Mouse (Mus musculus) A20 (cell line): ENCODE measurements around the gene Nudt11.
"Not testable (repeated sequence)": the region's sequence is repeated elsewhere in the genome, so short reads cannot be mapped to it uniquely, and the experiment has no call there.

Source experiments
- DNase-seq: peaks from one replicate; pipeline ENCODE4 v3.0.0-alpha.2; 2011; ENCODE audit warnings: low read depth, low spot score

The Nudt11 gene

DNA sequence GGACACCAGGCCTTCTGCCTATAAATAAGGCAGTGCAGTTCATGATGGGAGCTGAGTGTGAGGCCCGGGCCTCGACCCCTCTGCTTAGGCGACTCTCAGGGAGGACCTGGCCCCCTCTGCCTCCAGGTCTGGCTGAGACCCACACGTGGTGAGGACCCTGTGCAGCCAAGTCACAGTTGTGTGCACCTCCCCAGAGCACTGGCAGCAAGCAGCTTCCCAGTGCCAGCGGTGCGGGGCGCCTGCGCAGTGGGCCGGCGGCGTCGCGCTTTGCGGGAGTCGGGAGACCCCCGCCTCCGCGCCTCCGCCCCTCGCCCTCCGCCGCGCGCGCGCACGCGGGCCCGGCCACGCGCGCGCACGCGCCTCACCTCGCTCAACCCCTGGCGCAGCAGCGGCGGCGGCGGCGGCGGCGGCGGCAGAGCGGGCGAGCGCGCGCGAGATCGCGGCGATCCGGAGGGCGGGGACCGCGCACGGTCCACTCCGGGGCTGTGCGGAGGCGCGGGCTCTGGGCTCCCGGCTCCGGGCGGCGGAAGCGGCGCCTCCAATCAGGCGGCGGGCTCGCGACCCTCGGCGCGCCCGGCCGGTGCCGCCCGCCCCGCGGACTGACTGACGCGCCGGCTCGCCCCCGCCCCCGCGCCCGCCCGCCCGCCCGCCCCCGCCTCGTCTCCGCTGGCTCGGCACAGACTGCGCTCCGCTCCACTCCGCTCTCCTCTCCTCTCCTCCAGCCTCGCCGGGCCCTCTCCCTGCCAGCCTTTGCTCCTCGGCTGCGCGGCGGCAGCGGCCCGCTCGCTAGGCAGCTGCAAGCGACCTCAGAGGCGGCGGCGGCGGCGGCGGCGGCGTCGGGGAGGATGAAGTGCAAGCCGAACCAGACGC is at the start of gene Nudt11:
Gene Nudt11, plus strand, starts transcription at position 388 of the 870 bp plus-strand sequence.
- DNase-seq = not testable (repeated sequence)

DNA sequence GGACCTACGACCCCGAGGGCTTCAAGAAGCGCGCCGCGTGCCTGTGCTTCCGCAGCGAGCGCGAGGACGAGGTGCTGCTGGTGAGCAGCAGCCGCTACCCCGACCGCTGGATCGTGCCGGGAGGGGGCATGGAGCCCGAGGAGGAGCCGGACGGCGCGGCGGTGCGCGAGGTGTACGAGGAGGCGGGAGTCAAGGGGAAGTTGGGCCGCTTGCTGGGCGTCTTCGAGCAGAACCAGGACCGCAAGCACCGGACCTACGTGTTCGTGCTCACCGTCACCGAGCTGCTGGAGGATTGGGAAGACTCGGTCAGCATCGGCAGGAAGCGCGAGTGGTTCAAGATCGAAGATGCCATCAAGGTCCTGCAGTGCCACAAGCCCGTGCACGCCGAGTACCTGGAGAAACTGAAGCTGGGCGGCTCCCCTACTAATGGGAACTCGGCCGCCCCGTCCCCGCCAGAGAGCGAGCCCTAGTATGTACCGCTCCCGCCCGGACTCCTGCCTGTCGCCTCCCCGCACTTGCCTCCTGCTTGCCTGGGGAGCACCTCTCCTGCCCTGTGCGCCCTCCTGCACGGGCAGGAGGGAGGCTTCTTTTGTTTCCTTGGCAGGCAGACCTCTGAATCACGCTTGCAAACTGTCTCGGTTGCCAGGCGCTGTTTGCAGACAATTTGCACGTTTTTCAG is 822 bp downstream of the Nudt11 start:
- not testable (repeated sequence) for DNase-seq

DNA sequence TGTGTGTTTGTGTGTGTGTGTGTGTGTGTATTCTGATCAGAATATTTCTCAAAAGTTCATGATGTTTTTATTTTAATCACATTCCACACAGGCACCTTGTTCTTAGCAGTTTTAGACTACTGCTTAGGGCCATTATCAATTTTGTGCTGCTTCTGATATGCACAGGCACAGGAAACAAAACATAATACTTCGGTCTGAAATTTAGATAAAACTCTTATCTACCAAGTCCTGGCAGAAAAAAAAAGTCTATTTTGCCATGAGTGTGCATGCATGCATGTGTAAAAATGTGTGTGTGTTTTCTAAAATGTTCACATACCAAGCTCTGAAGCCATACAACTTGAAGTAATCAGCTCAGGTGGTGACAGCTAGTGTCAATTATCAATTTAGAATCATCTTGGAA is 14.3 kb downstream of the Nudt11 start:
- DNase-seq = no peak

GRCm38 (mm10) chrX:6082954-6083680 is 35.9 kb downstream of the Nudt11 start, which contains the start of gene AU022751:
Gene AU022751 (minus strand): TSS chrX:6083419.
- DNase-seq = no peak

- DNase-seq = no peak
Observed at GRCm38 (mm10) chrX:6091547-6091946, 44.3 kb downstream of the Nudt11 start.

DNA sequence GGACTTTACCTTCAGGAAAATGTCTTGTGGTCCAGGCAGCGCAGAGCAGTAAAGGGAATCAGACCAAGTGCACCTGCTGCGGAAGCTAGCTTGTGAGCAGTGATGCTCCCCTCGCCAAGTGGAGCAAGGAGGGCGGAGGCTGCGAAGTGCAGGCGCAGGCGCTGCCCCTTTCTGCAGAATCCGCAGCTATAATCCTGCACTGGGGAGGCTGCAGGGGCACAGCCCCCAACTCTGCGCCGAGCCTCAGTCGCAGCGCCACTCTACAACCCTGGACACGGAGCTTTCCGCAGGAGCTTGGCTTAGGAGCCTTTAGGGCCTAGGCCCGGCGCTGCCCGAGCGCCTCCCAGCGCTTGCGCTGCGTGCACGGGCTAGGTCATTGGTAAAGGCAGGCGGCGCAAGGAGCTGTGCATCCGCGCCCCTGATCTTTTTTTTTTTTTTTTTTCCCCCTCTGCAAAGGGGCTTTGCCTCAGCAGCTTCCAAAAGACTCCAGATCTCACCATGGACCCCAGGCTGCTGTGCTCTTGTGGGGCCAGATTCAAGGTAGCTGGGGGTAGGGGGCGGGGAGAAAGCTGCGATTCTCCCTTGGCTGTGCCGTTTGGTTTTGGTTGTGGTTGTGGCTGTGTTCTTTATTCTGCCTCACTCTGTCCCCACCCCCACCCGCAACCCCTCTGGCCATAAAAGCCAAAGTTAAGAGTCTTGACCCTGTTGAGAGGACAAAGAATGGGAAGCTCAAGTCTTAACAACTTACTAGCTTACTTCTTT is 44.9 kb downstream of the Nudt11 start:
- no peak for DNase-seq
